Mouse (Mus musculus) thymus, adult 2 months (tissue): ENCODE data around the gene D1Ertd622e.

Source experiments
- CTCF ChIP-seq: fragments of 200-500 bp; IDR thresholded peaks from 2 replicates; pipeline ENCODE4 v1.5.1; 2012; ENCODE audit warnings: mild to moderate bottlenecking, control low read depth, low read length, moderate library complexity, borderline replicate concordance; ENCODE audit not compliant: control insufficient read depth, poor library complexity, insufficient read depth; ENCODE audit errors: extremely low read depth
- POLR2A ChIP-seq: fragments of 200-500 bp; IDR thresholded peaks from 2 replicates; pipeline ENCODE4 v1.6.1; 2012; ENCODE audit warnings: mild to moderate bottlenecking, low read length, control low read depth, moderate library complexity; ENCODE audit not compliant: control insufficient read depth, poor library complexity, insufficient read depth; ENCODE audit errors: extremely low read depth

DNA sequence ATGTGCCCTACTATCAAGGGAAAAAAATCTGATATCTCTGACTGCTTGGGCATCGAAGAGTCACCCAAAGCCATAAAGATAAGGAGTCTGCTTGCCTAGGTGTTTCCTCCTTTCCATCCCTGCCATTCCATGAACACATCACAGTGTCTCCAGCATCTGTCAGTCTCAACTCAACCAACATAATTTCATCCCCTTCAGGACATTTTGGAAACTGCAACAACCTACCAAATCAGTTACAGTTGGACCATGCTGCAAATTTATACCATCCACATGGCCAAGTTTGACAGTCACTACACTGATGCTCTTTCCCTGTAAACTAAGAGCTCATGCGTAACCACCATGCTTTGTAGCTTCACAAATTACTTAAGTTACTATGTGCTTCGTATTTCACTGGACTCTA is 85.3 kb downstream of the D1Ertd622e start:
- TF ChIP-seq POLR2A (no peak), CTCF (no peak)
